Mouse (Mus musculus) hindbrain, embryonic 14.5 days (tissue): ENCODE data around the gene Tmem253. TPM values are rescaled to one million over a fixed set of nuclear protein-coding genes. Genes with fewer than 3 reads are reported as not detected.

ENCODE experiments used
- ATAC-seq: fragments of 200-750 bp; cut with Nextera tagmentation; 2 replicates; pipeline ENCODE4 v1.8.0; 2017; ENCODE audit warnings: moderate number of reproducible peaks, mild to moderate bottlenecking, moderate TSS enrichment, moderate library complexity; ENCODE audit not compliant: low FRiP score
- DNase-seq: peaks from one replicate; pipeline ENCODE4 v3.0.0-alpha.2; 2015; ENCODE audit warnings: low spot score
- H3K27ac ChIP-seq: fragments of 300-500 bp; sonication (generic); 2 replicates; pipeline ENCODE4 v1.5.1; 2014; ENCODE audit warnings: mild to moderate bottlenecking, moderate library complexity
- H3K27me3 ChIP-seq: fragments of 300-500 bp; sonication (generic); 2 replicates; pipeline ENCODE4 v1.6.1; 2014; ENCODE audit warnings: mild to moderate bottlenecking, low read length, mixed read lengths; ENCODE audit not compliant: control insufficient read depth, insufficient read depth
- H3K36me3 ChIP-seq: fragments of 300-500 bp; sonication (generic); replicated peaks from 2 replicates; pipeline ENCODE4 v1.6.1; 2014; ENCODE audit not compliant: control insufficient read depth, insufficient read depth
- H3K4me1 ChIP-seq: fragments of 300-500 bp; sonication (generic); replicated peaks from 2 replicates; pipeline ENCODE4 v1.6.1; 2014; ENCODE audit warnings: antibody characterized with exemption, low read length, mixed read lengths; ENCODE audit not compliant: control insufficient read depth, insufficient read depth
- H3K4me2 ChIP-seq: fragments of 300-500 bp; sonication (generic); replicated peaks from 2 replicates; pipeline ENCODE4 v1.6.1; 2014; ENCODE audit warnings: mild to moderate bottlenecking, moderate library complexity
- H3K4me3 ChIP-seq: fragments of 300-500 bp; sonication (generic); replicated peaks from 2 replicates; pipeline ENCODE4 v1.5.1; 2014; ENCODE audit warnings: mild to moderate bottlenecking, low read length
- H3K9ac ChIP-seq: fragments of 300-500 bp; sonication (generic); 2 replicates; pipeline ENCODE4 v1.6.1; 2014
- H3K9me3 ChIP-seq: fragments of 300-500 bp; sonication (generic); 2 replicates; pipeline ENCODE4 v1.6.1; 2016; ENCODE audit warnings: low read length; ENCODE audit not compliant: control insufficient read depth
- WGBS: fragments of 180-500 bp; shearing (Covaris S2); extraction: QIAGEN DNeasy Blood & Tissue Kit; methylation state at CpG from one replicate; pipeline ENCODE4 v1.1.7; 2014; 5-methylcytosine and 5-hydroxymethylcytosine counted together
- polyA plus RNA-seq: library from polyadenylated mRNA; unstranded; fragments of >200 nt; fragmentation: Nextera tagmentation; extraction: Ambion mirVana; gene quantifications from 2 replicates; pipeline ENCODE4 v1.2.1, GENCODE M21; 2014

The Tmem253 gene
- polyA plus RNA-seq, 1 experiment from 2014 or later, result 0.37 TPM

- H3K4me1 ChIP-seq, result peaks cover 47% of the 10 kb centered on the region
- 86% methylated on average over 15 of the region's 15 CpGs for WGBS
- H3K9ac ChIP-seq, result peak overlapping the region; percentile 96
Measured at GRCm38 (mm10) chr14:52018248-52019050, 3.0 kb downstream of the Tmem253 start.

GRCm38 (mm10) chr14:52019051-52019589, 3.7 kb downstream of the Tmem253 start:
- Histone ChIP-seq H3K9me3 (no peaks in the 10 kb centered on the region), H3K36me3 (no peaks in the 10 kb centered on the region), H3K27ac (peak overlapping the region; percentile 99), H3K9ac (peak overlapping the region; percentile 96), H3K4me3 (peak overlapping the region; percentile 75), H3K4me1 (peaks cover 47% of the 10 kb centered on the region), H3K4me2 (peak overlapping the region; percentile 70), H3K27me3 (no peaks in the 10 kb centered on the region)
- no peak for DNase-seq
- 33% methylated on average over 12 of the region's 12 CpGs for WGBS
- ATAC-seq, result no peak; the same call in none of the 2 replicates

More at GRCm38 (mm10) chr14:52018248-52019050, 3.0 kb downstream of the Tmem253 start:
- peak overlapping the region; percentile 70 for H3K4me2 ChIP-seq
- H3K4me3 ChIP-seq, result peak overlapping the region; percentile 75; the same call in 1 of the 2 replicates
- DNase-seq (no peak), ATAC-seq (no peak)
- H3K27me3 ChIP-seq, result no peaks in the 10 kb centered on the region
- peak overlapping the region; percentile 99 for H3K27ac ChIP-seq
- no peaks in the 10 kb centered on the region for H3K9me3 ChIP-seq
- H3K36me3 ChIP-seq, result no peaks in the 10 kb centered on the region

GRCm38 (mm10) chr14:52019590-52020340, 4.3 kb downstream of the Tmem253 start:
- Histone ChIP-seq H3K9me3 (no peaks in the 10 kb centered on the region), H3K4me2 (peak overlapping the region; percentile 70), H3K4me3 (peak overlapping the region; percentile 75), H3K4me1 (peaks cover 47% of the 10 kb centered on the region), H3K36me3 (no peaks in the 10 kb centered on the region), H3K9ac (peak overlapping the region; percentile 96), H3K27ac (peak overlapping the region; percentile 99), H3K27me3 (no peaks in the 10 kb centered on the region)
- WGBS, result under 1% methylated on average over 73 of the region's 74 CpGs
- peak; percentile 97 for DNase-seq
- ATAC-seq, result peak; percentile 91

GRCm38 (mm10) chr14:52020486-52021137, 5.2 kb downstream of the Tmem253 start, which contains the start of gene Zfp219:
Gene Zfp219, minus strand, starts transcription at chr14:52020733.
- H3K4me2 ChIP-seq, result peak within 1 kb of the TSS; percentile 70
- peaks cover 41% of the 10 kb centered on the region for H3K4me1 ChIP-seq
- H3K9me3 ChIP-seq, result no peaks in the 10 kb centered on the region
- peak; percentile 61 for ATAC-seq
- DNase-seq, result peak; percentile 78
- H3K36me3 ChIP-seq, result no peaks in the 10 kb centered on the region
- peak within 1 kb of the TSS; percentile 99 for H3K27ac ChIP-seq
- peak within 1 kb of the TSS; percentile 96 for H3K9ac ChIP-seq
- no peaks in the 10 kb centered on the region for H3K27me3 ChIP-seq
- WGBS, result 7% methylated on average over 15 of the region's 15 CpGs
- peak within 1 kb of the TSS; percentile 75 for H3K4me3 ChIP-seq

GRCm38 (mm10) chr14:52021138-52021529, 5.7 kb downstream of the Tmem253 start:
- peak overlapping the region; percentile 96 for H3K9ac ChIP-seq
- 56% methylated on average over 4 of the region's 4 CpGs for WGBS
- H3K4me3 ChIP-seq, result peak overlapping the region; percentile 75
- H3K27ac ChIP-seq, result peak overlapping the region; percentile 99
- H3K36me3 ChIP-seq, result no peaks in the 10 kb centered on the region
- H3K9me3 ChIP-seq, result no peaks in the 10 kb centered on the region
- H3K4me2 ChIP-seq, result peak overlapping the region; percentile 70
- H3K4me1 ChIP-seq, result peaks cover 36% of the 10 kb centered on the region
- DNase-seq, result no peak
- ATAC-seq, result no peak
- no peaks in the 10 kb centered on the region for H3K27me3 ChIP-seq

- no peak overlapping the region for H3K4me2 ChIP-seq
- WGBS, result 90% methylated on average over 8 of the region's 8 CpGs
Measured at GRCm38 (mm10) chr14:52021568-52022212, 6.2 kb downstream of the Tmem253 start.

GRCm38 (mm10) chr14:52022244-52022708, 6.8 kb downstream of the Tmem253 start:
- peak overlapping the region; percentile 51; the same call in 1 of the 2 replicates for H3K27ac ChIP-seq
- H3K4me3 ChIP-seq, result no peak overlapping the region
- H3K9me3 ChIP-seq, result no peaks in the 10 kb centered on the region
- H3K36me3 ChIP-seq, result no peaks in the 10 kb centered on the region
- 59% methylated on average over 3 of the region's 3 CpGs for WGBS
- peak overlapping the region; percentile 50 for H3K4me2 ChIP-seq
- no peaks in the 10 kb centered on the region for H3K27me3 ChIP-seq
- H3K9ac ChIP-seq, result no peak overlapping the region
- DNase-seq (no peak), ATAC-seq (no peak)
- peaks cover 29% of the 10 kb centered on the region for H3K4me1 ChIP-seq

More at GRCm38 (mm10) chr14:52021568-52022212, 6.2 kb downstream of the Tmem253 start:
- Histone ChIP-seq H3K9ac (0 out of 2 replicates have a peak overlapping the region, but pooled peaks have one; percentile 96), H3K9me3 (no peaks in the 10 kb centered on the region), H3K27me3 (no peaks in the 10 kb centered on the region), H3K4me3 (no peak overlapping the region), H3K4me1 (peaks cover 30% of the 10 kb centered on the region), H3K27ac (no peak overlapping the region), H3K36me3 (no peaks in the 10 kb centered on the region)
- no peak for DNase-seq
- ATAC-seq, result no peak

GRCm38 (mm10) chr14:52022709-52023459, 7.4 kb downstream of the Tmem253 start:
- H3K4me3 ChIP-seq, result peak overlapping the region; percentile 12
- no peaks in the 10 kb centered on the region for H3K36me3 ChIP-seq
- peaks cover 29% of the 10 kb centered on the region for H3K4me1 ChIP-seq
- H3K9ac ChIP-seq, result peak overlapping the region; percentile 44
- 0 out of 2 replicates have a peak, but pooled peaks have one; percentile 9 for ATAC-seq
- H3K27me3 ChIP-seq, result no peaks in the 10 kb centered on the region
- no peaks in the 10 kb centered on the region for H3K9me3 ChIP-seq
- 4% methylated on average over 23 of the region's 23 CpGs for WGBS
- H3K4me2 ChIP-seq, result peak overlapping the region; percentile 50
- DNase-seq, result peak; percentile 88
- H3K27ac ChIP-seq, result peak overlapping the region; percentile 57
